Mouse (Mus musculus) liver, adult 2 months (tissue): ENCODE measurements around the gene Trim7.

Experiments used
- CTCF ChIP-seq: fragments of 200-500 bp; IDR thresholded peaks from 2 replicates; pipeline ENCODE4 v1.5.1; 2011; ENCODE audit warnings: low read depth, low read length, control low read depth
- POLR2A ChIP-seq: fragments of 200-500 bp; IDR thresholded peaks from 2 replicates; pipeline ENCODE4 v1.6.1; 2011; ENCODE audit warnings: low read length, control low read depth; ENCODE audit not compliant: insufficient read depth; ENCODE audit errors: extremely low read depth

DNA sequence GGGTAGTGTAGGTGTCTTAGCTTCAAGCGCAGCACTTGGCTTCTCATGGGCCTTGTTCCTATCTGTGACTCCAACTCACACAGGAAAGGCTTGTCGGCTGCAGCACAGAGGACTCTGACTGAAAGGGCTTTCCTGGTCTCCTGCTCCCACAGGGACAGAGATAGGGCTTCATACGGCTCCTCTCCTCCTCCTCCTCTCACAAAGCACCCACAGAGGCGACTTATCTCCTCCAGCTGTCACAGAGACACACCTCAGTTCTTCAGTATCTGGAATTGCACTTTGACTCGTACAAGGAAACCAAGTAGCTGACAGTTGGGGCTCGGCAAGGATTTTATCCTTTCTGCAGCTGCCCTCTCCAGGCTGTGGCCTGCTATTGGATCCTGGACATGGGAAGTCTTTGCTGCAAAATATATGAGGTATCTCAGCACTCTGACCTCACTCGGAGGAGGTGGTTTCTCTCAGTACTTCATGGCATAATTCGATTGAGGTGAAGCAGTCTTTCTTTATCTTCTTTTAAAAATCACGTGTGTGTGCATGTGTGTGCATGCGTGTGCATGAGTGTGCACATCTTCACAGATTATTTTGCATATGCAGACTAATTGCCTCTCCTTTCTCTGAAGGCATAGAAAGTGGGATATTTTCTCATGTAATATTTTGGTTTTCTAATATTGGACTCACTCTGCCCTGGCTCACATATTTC is 47.8 kb downstream of the Trim7 start:
- TF ChIP-seq POLR2A = no peak
- no peak for TF ChIP-seq CTCF
